Mouse (Mus musculus): ENCODE data around the gene Lrfn1.

DNA sequence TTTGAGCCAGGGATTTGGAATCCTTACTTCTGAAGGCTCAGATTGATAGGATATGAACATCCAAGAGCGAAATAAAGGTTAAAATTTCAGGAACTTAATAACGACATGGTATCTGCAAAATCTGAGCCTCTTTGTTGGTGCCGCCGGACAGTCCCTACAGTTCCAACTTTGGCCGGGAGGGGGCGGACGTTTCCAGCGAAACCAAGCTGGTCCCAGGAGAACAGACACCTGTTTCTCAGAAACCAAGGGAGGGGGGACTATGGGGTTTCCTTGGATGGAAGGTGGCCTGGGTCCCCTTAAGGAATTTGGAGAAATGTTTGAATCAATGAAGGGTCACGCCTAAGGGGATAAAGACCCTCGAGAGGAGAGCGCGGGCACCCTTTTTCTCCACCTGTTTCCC is 5.3 kb upstream of the Lrfn1 start:
- TF ChIP-seq CTCF (IDR thresholded peaks at IDR 0.05; ENCODE audit: low read depth) (peak; percentile 75), EP300 (IDR thresholded peaks at IDR 0.05; ENCODE audit: low read depth) (no peak)
